Mouse (Mus musculus) limb, embryonic 15.5 days (tissue): ENCODE measurements at regions not wholly inside any gene's neighbourhood (a gene's known extent, or its start where the extent isn't known, plus 50 kb on each side); places are given as distances from the start of the nearest gene placed in this dataset.

Experiments
- ATAC-seq: fragments of 200-750 bp; cut with Nextera tagmentation; 2 replicates; pipeline ENCODE4 v1.8.0; 2017; ENCODE audit warnings: low read depth, moderate TSS enrichment; ENCODE audit not compliant: insufficient number of reproducible peaks, low FRiP score, low TSS enrichment
- H3K27ac ChIP-seq: fragments of 300-500 bp; sonication (generic); 2 replicates; pipeline ENCODE4 v1.5.1; 2015; ENCODE audit warnings: moderate library complexity, mild to moderate bottlenecking, inconsistent platforms
- H3K27me3 ChIP-seq: fragments of 300-500 bp; sonication (generic); 2 replicates; pipeline ENCODE4 v1.6.1; 2015; ENCODE audit warnings: inconsistent platforms
- H3K36me3 ChIP-seq: fragments of 300-500 bp; sonication (generic); 2 replicates; pipeline ENCODE4 v1.6.1; 2015; ENCODE audit warnings: inconsistent platforms
- H3K4me1 ChIP-seq: fragments of 300-500 bp; sonication (generic); 2 replicates; pipeline ENCODE4 v1.6.1; 2015; ENCODE audit warnings: inconsistent platforms
- H3K4me2 ChIP-seq: fragments of 300-500 bp; sonication (generic); 2 replicates; pipeline ENCODE4 v1.6.1; 2015; ENCODE audit warnings: mild to moderate bottlenecking, inconsistent platforms
- H3K4me3 ChIP-seq: fragments of 300-500 bp; sonication (generic); 2 replicates; pipeline ENCODE4 v1.5.1; 2015; ENCODE audit warnings: mild to moderate bottlenecking, inconsistent platforms
- H3K9ac ChIP-seq: fragments of 300-500 bp; sonication (generic); 2 replicates; pipeline ENCODE4 v1.6.1; 2015; ENCODE audit warnings: inconsistent platforms
- H3K9me3 ChIP-seq: fragments of 300-500 bp; sonication (generic); 2 replicates; pipeline ENCODE4 v1.6.1; 2016; ENCODE audit warnings: inconsistent platforms
- WGBS: fragments of 180-500 bp; shearing (Covaris S2); methylation state at CpG from one replicate; pipeline ENCODE4 v1.1.7; 2015; 5-methylcytosine and 5-hydroxymethylcytosine counted together

GRCm38 (mm10) chr15:62422995-62423394 lies 1422.0 kb downstream of the Gsdmc2 start:
- Histone ChIP-seq H3K27ac (no peak overlapping the region), H3K9ac (no peak overlapping the region), H3K36me3 (no peaks in the 10 kb centered on the region), H3K4me3 (no peak overlapping the region), H3K4me1 (no peaks in the 10 kb centered on the region), H3K4me2 (no peak overlapping the region), H3K27me3 (no peaks in the 10 kb centered on the region), H3K9me3 (no peaks in the 10 kb centered on the region)
- WGBS, result 59% methylated on average over 5 of the region's 5 CpGs
- no peak for ATAC-seq

- no peak for ATAC-seq
- WGBS, result 88% methylated on average over 7 of the region's 7 CpGs
- no peak overlapping the region for H3K9ac ChIP-seq
- H3K4me3 ChIP-seq, result no peak overlapping the region
- no peaks in the 10 kb centered on the region for H3K9me3 ChIP-seq
- H3K4me1 ChIP-seq, result no peaks in the 10 kb centered on the region
- no peak overlapping the region for H3K27ac ChIP-seq
- no peaks in the 10 kb centered on the region for H3K27me3 ChIP-seq
- H3K36me3 ChIP-seq, result no peaks in the 10 kb centered on the region
- H3K4me2 ChIP-seq, result no peak overlapping the region
Measured at GRCm38 (mm10) chr15:62421073-62421851, 1423.7 kb downstream of the Gsdmc2 start.

- H3K4me3 ChIP-seq, result no peak overlapping the region
- H3K36me3 ChIP-seq, result no peaks in the 10 kb centered on the region
- no peak overlapping the region for H3K27ac ChIP-seq
- H3K4me2 ChIP-seq, result no peak overlapping the region
- no peaks in the 10 kb centered on the region for H3K9me3 ChIP-seq
- H3K9ac ChIP-seq, result no peak overlapping the region
- H3K4me1 ChIP-seq, result no peaks in the 10 kb centered on the region
- no peak for ATAC-seq
- H3K27me3 ChIP-seq, result no peaks in the 10 kb centered on the region
Measured at GRCm38 (mm10) chr15:62416691-62417090, 1428.3 kb downstream of the Gsdmc2 start.

- Histone ChIP-seq H3K9ac (no peak overlapping the region), H3K36me3 (no peaks in the 10 kb centered on the region), H3K9me3 (no peaks in the 10 kb centered on the region), H3K4me1 (no peaks in the 10 kb centered on the region), H3K4me3 (no peak overlapping the region), H3K4me2 (no peak overlapping the region), H3K27me3 (no peaks in the 10 kb centered on the region), H3K27ac (no peak overlapping the region)
- WGBS, result 85% methylated on average over 2 of the region's 2 CpGs
- ATAC-seq, result no peak
Measured at GRCm38 (mm10) chr15:62413694-62414093, 1431.3 kb downstream of the Gsdmc2 start.

- no peak overlapping the region for H3K4me3 ChIP-seq
- ATAC-seq, result no peak
- H3K27me3 ChIP-seq, result no peaks in the 10 kb centered on the region
- H3K4me2 ChIP-seq, result no peak overlapping the region
- 68% methylated on average over 5 of the region's 5 CpGs for WGBS
- no peaks in the 10 kb centered on the region for H3K9me3 ChIP-seq
- no peaks in the 10 kb centered on the region for H3K36me3 ChIP-seq
- no peak overlapping the region for H3K27ac ChIP-seq
- H3K4me1 ChIP-seq, result no peaks in the 10 kb centered on the region
- no peak overlapping the region for H3K9ac ChIP-seq
Measured at GRCm38 (mm10) chr15:62402142-62402541, 1442.8 kb downstream of the Gsdmc2 start.

GRCm38 (mm10) chr15:62400984-62401609 lies 1443.9 kb downstream of the Gsdmc2 start:
- Histone ChIP-seq H3K9ac (no peak overlapping the region), H3K9me3 (no peaks in the 10 kb centered on the region), H3K4me2 (no peak overlapping the region), H3K27me3 (no peaks in the 10 kb centered on the region), H3K27ac (no peak overlapping the region), H3K4me1 (no peaks in the 10 kb centered on the region), H3K36me3 (no peaks in the 10 kb centered on the region), H3K4me3 (no peak overlapping the region)
- no peak for ATAC-seq
- WGBS, result 71% methylated on average over 4 of the region's 4 CpGs

- H3K4me2 ChIP-seq, result no peak overlapping the region
- no peaks in the 10 kb centered on the region for H3K4me1 ChIP-seq
- no peak overlapping the region for H3K27ac ChIP-seq
- H3K9me3 ChIP-seq, result no peaks in the 10 kb centered on the region
- ATAC-seq, result no peak
- no peaks in the 10 kb centered on the region for H3K27me3 ChIP-seq
- H3K9ac ChIP-seq, result no peak overlapping the region
- 77% methylated on average over 1 of the region's 1 CpGs for WGBS
- no peak overlapping the region for H3K4me3 ChIP-seq
- H3K36me3 ChIP-seq, result no peaks in the 10 kb centered on the region
Measured at GRCm38 (mm10) chr15:62399381-62399780, 1445.6 kb downstream of the Gsdmc2 start.

- no peak overlapping the region for H3K27ac ChIP-seq
- H3K27me3 ChIP-seq, result no peaks in the 10 kb centered on the region
- H3K9ac ChIP-seq, result no peak overlapping the region
- WGBS, result 70% methylated on average over 7 of the region's 7 CpGs
- H3K4me2 ChIP-seq, result no peak overlapping the region
- H3K9me3 ChIP-seq, result no peaks in the 10 kb centered on the region
- no peak overlapping the region for H3K4me3 ChIP-seq
- ATAC-seq, result no peak
- H3K36me3 ChIP-seq, result no peaks in the 10 kb centered on the region
- no peaks in the 10 kb centered on the region for H3K4me1 ChIP-seq
Measured at GRCm38 (mm10) chr15:62397009-62397408, 1448.0 kb downstream of the Gsdmc2 start.

GRCm38 (mm10) chr15:62395377-62395776 lies 1449.6 kb downstream of the Gsdmc2 start:
- no peak for ATAC-seq
- H3K36me3 ChIP-seq, result no peaks in the 10 kb centered on the region
- 85% methylated on average over 2 of the region's 2 CpGs for WGBS

GRCm38 (mm10) chr15:62393416-62393815 lies 1451.6 kb downstream of the Gsdmc2 start:
- 79% methylated on average over 3 of the region's 3 CpGs for WGBS

More at GRCm38 (mm10) chr15:62395377-62395776, 1449.6 kb downstream of the Gsdmc2 start:
- Histone ChIP-seq H3K4me3 (no peak overlapping the region), H3K9me3 (no peaks in the 10 kb centered on the region), H3K27me3 (no peaks in the 10 kb centered on the region), H3K4me2 (no peak overlapping the region), H3K4me1 (no peaks in the 10 kb centered on the region), H3K27ac (no peak overlapping the region), H3K9ac (no peak overlapping the region)

GRCm38 (mm10) chr15:62392839-62393238 lies 1452.1 kb downstream of the Gsdmc2 start:
- Histone ChIP-seq H3K27ac (no peak overlapping the region), H3K9ac (no peak overlapping the region), H3K36me3 (no peaks in the 10 kb centered on the region), H3K4me3 (no peak overlapping the region), H3K9me3 (no peaks in the 10 kb centered on the region), H3K27me3 (no peaks in the 10 kb centered on the region), H3K4me2 (no peak overlapping the region), H3K4me1 (no peaks in the 10 kb centered on the region)
- WGBS, result 73% methylated on average over 1 of the region's 1 CpGs
- no peak for ATAC-seq

More at GRCm38 (mm10) chr15:62393416-62393815, 1451.6 kb downstream of the Gsdmc2 start:
- Histone ChIP-seq H3K36me3 (no peaks in the 10 kb centered on the region), H3K4me2 (no peak overlapping the region), H3K4me1 (no peaks in the 10 kb centered on the region), H3K4me3 (no peak overlapping the region), H3K27me3 (no peaks in the 10 kb centered on the region), H3K27ac (no peak overlapping the region), H3K9me3 (no peaks in the 10 kb centered on the region), H3K9ac (no peak overlapping the region)
- ATAC-seq, result no peak

- Histone ChIP-seq H3K36me3 (no peaks in the 10 kb centered on the region), H3K27ac (no peak overlapping the region), H3K9ac (no peak overlapping the region), H3K4me3 (no peak overlapping the region), H3K9me3 (no peaks in the 10 kb centered on the region), H3K4me1 (no peaks in the 10 kb centered on the region), H3K4me2 (no peak overlapping the region), H3K27me3 (no peaks in the 10 kb centered on the region)
- no peak for ATAC-seq
- 65% methylated on average over 3 of the region's 3 CpGs for WGBS
Measured at GRCm38 (mm10) chr15:62392381-62392780, 1452.6 kb downstream of the Gsdmc2 start.
